Mouse (Mus musculus) intestine, postnatal 0 days (tissue): ENCODE results near the gene Gm6993. TPM values are rescaled to one million over a fixed set of nuclear protein-coding genes. Genes with fewer than 3 reads are reported as not detected.

Experiments used
- ATAC-seq: fragments of 200-750 bp; cut with Nextera tagmentation; 2 replicates; pipeline ENCODE4 v1.8.0; 2017; ENCODE audit warnings: mild to moderate bottlenecking, moderate TSS enrichment, moderate library complexity
- H3K27ac ChIP-seq: fragments of 300-500 bp; sonication (generic); 2 replicates; pipeline ENCODE4 v1.5.1; 2014; ENCODE audit warnings: mild to moderate bottlenecking, low read depth, low read length, moderate library complexity
- H3K27me3 ChIP-seq: fragments of 300-500 bp; sonication (generic); replicated peaks from 2 replicates; pipeline ENCODE4 v1.6.1; 2014; ENCODE audit warnings: low read length, mixed read lengths; ENCODE audit not compliant: control insufficient read depth, insufficient read depth
- H3K36me3 ChIP-seq: fragments of 300-500 bp; sonication (generic); 2 replicates; pipeline ENCODE4 v1.6.1; 2014; ENCODE audit warnings: mild to moderate bottlenecking, moderate library complexity; ENCODE audit not compliant: control insufficient read depth, insufficient read depth
- H3K4me1 ChIP-seq: fragments of 300-500 bp; sonication (generic); replicated peaks from 2 replicates; pipeline ENCODE4 v1.6.1; 2014; ENCODE audit warnings: antibody characterized with exemption, low read length, mixed read lengths; ENCODE audit not compliant: control insufficient read depth, insufficient read depth
- H3K4me2 ChIP-seq: fragments of 300-500 bp; sonication (generic); replicated peaks from 2 replicates; pipeline ENCODE4 v1.6.1; 2014; ENCODE audit warnings: low read depth, mild to moderate bottlenecking, moderate library complexity
- H3K4me3 ChIP-seq: fragments of 300-500 bp; sonication (generic); 2 replicates; pipeline ENCODE4 v1.5.1; 2014; ENCODE audit warnings: low read depth, low read length
- H3K9ac ChIP-seq: fragments of 300-500 bp; sonication (generic); 2 replicates; pipeline ENCODE4 v1.6.1; 2014; ENCODE audit warnings: mild to moderate bottlenecking, low read depth, low read length
- H3K9me3 ChIP-seq: fragments of 300-500 bp; sonication (generic); 2 replicates; pipeline ENCODE4 v1.6.1; 2016; ENCODE audit warnings: mixed run types; ENCODE audit not compliant: control insufficient read depth
- CTCF ChIP-seq: sonication (generic); IDR thresholded peaks from 2 replicates; pipeline ENCODE4 v1.5.1; 2016; ENCODE audit warnings: low read depth, mild to moderate bottlenecking, control low read depth, antibody characterized with exemption, moderate library complexity
- WGBS: fragments of 180-500 bp; shearing (Covaris S2); extraction: QIAGEN DNeasy Blood & Tissue Kit; methylation state at CpG from one replicate; pipeline ENCODE4 v1.1.7; 2014; 5-methylcytosine and 5-hydroxymethylcytosine counted together
- polyA plus RNA-seq: library from polyadenylated mRNA; unstranded; fragments of >200 nt; fragmentation: Nextera tagmentation; extraction: Ambion mirVana; gene quantifications from 2 replicates; pipeline ENCODE4 v1.2.1, GENCODE M21; 2015

Gene Gm6993
- polyA plus RNA-seq, 1 experiment from 2014 or later: not detected

GRCm38 (mm10) chr12:31246153-31246552, 5.6 kb downstream of the Gm6993 start:
- Histone ChIP-seq H3K27me3 (no peaks in the 10 kb centered on the region), H3K36me3 (no peaks in the 10 kb centered on the region), H3K9me3 (no peaks in the 10 kb centered on the region), H3K4me2 (no peak overlapping the region), H3K4me3 (no peak overlapping the region), H3K4me1 (no peaks in the 10 kb centered on the region), H3K27ac (no peak overlapping the region), H3K9ac (no peak overlapping the region)
- no peak for ATAC-seq
- WGBS: 57% methylated on average over 3 of the region's 3 CpGs
- no peak for TF ChIP-seq CTCF

- Histone ChIP-seq H3K4me1 (no peaks in the 10 kb centered on the region), H3K27me3 (no peaks in the 10 kb centered on the region), H3K4me3 (no peak overlapping the region), H3K4me2 (no peak overlapping the region), H3K27ac (no peak overlapping the region), H3K36me3 (no peaks in the 10 kb centered on the region), H3K9ac (no peak overlapping the region), H3K9me3 (no peaks in the 10 kb centered on the region)
- 51% methylated on average over 3 of the region's 3 CpGs for WGBS
- ATAC-seq: no peak
- no peak for TF ChIP-seq CTCF
Measured at GRCm38 (mm10) chr12:31246615-31247014, 6.0 kb downstream of the Gm6993 start.

- no peak for ATAC-seq
- no peak for TF ChIP-seq CTCF
- H3K4me2 ChIP-seq: no peak overlapping the region
- 54% methylated on average over 3 of the region's 3 CpGs for WGBS
- no peaks in the 10 kb centered on the region for H3K9me3 ChIP-seq
- no peak overlapping the region for H3K4me3 ChIP-seq
- H3K36me3 ChIP-seq: no peaks in the 10 kb centered on the region
- H3K27ac ChIP-seq: no peak overlapping the region
- no peaks in the 10 kb centered on the region for H3K27me3 ChIP-seq
- no peak overlapping the region for H3K9ac ChIP-seq
- H3K4me1 ChIP-seq: 0 out of 2 replicates have a peak, but pooled peaks cover 5% of the 10 kb centered on the region
Measured at GRCm38 (mm10) chr12:31248165-31248564, 7.6 kb downstream of the Gm6993 start.

- H3K36me3 ChIP-seq: no peaks in the 10 kb centered on the region
- no peak for TF ChIP-seq CTCF
- 42% methylated on average over 10 of the region's 10 CpGs for WGBS
- no peaks in the 10 kb centered on the region for H3K27me3 ChIP-seq
- H3K9ac ChIP-seq: no peak overlapping the region
- H3K9me3 ChIP-seq: no peaks in the 10 kb centered on the region
- H3K4me2 ChIP-seq: no peak overlapping the region
- no peak overlapping the region for H3K4me3 ChIP-seq
- ATAC-seq: no peak
- no peak overlapping the region for H3K27ac ChIP-seq
- H3K4me1 ChIP-seq: 0 out of 2 replicates have a peak, but pooled peaks cover 5% of the 10 kb centered on the region
Measured at GRCm38 (mm10) chr12:31248681-31249080, 8.1 kb downstream of the Gm6993 start.

- TF ChIP-seq CTCF: no peak
- H3K36me3 ChIP-seq: no peaks in the 10 kb centered on the region
- no peak overlapping the region for H3K4me2 ChIP-seq
- H3K4me3 ChIP-seq: no peak overlapping the region
- no peaks in the 10 kb centered on the region for H3K9me3 ChIP-seq
- peak; percentile 54 for ATAC-seq
- no peak overlapping the region for H3K27ac ChIP-seq
- H3K9ac ChIP-seq: no peak overlapping the region
- no peaks in the 10 kb centered on the region for H3K27me3 ChIP-seq
- peaks cover 12% of the 10 kb centered on the region; the same call in 1 of the 2 replicates for H3K4me1 ChIP-seq
- 10% methylated on average over 4 of the region's 4 CpGs for WGBS
Measured at GRCm38 (mm10) chr12:31252259-31252658, 11.7 kb downstream of the Gm6993 start.

- Histone ChIP-seq H3K27me3 (no peaks in the 10 kb centered on the region), H3K27ac (no peak overlapping the region), H3K4me2 (no peak overlapping the region), H3K36me3 (no peaks in the 10 kb centered on the region), H3K9ac (no peak overlapping the region), H3K9me3 (no peaks in the 10 kb centered on the region), H3K4me3 (no peak overlapping the region), H3K4me1 (peaks cover 12% of the 10 kb centered on the region; the same call in 1 of the 2 replicates)
- peak; percentile 54 for ATAC-seq
- TF ChIP-seq CTCF: no peak
- 54% methylated on average over 8 of the region's 8 CpGs for WGBS
Measured at GRCm38 (mm10) chr12:31254978-31255377, 14.4 kb downstream of the Gm6993 start.
